Mouse (Mus musculus): ENCODE results near the gene Xpo6.

Xpo6 gene

DNA sequence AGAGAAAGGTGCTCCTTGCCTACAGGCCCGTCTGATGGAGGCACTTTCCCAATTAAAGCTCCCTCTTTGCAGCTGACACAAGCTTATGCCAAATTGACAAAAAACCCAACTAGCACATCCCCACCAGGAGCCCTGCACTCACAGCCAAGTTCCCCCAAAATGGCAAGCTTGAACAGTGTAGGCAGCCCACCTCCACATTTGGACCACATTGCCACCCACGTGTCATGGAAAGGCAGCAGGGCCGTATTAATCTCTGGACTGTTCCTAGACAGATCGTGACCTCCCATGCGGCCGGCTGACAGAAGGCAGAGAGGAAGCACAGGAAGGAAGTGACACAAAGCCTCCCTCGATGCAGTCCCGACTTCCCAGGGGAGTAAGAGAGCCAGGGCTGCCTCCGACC, 125.2 kb downstream of the Xpo6 start:
- no peak for DNase-seq

GRCm38 (mm10) chr7:126070321-126070720, 130.0 kb downstream of the Xpo6 start:
- DNase-seq, result no peak

GRCm38 (mm10) chr7:126066777-126067176, 133.5 kb downstream of the Xpo6 start:
- peak; percentile 44 for DNase-seq

DNA sequence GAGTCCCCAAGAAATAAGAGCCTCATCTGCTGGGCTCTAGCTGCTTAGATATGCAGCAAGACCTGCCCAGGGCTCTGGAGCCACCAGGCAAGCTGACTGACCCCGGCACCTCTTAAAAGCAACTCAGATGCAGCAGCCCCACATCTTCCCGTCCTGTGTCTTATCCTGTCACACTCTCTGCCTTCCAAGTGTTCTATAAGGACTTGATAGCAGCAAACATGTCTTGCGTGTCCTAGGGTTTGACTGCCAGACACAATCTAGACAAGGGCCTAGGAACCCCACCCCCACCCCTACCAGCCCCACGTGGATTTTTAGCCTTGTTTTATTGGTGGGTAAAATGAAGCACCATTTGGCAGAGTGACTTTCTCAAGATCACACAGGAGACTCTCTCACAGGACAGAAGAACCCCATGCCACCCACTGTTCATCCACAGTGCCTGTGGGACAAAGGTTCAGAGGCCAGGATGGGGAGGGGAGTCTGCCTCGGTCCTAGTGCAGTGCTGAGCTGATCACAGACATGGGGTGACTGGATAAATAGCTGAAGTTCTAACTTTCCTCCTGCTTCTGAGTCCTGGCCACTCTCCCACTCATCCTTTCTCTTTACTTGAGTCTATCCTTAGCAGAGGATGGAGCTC, 134.9 kb downstream of the Xpo6 start:
- no peak for DNase-seq

- DNase-seq, result no peak
Measured at GRCm38 (mm10) chr7:126062228-126062627, 138.1 kb downstream of the Xpo6 start.

DNA sequence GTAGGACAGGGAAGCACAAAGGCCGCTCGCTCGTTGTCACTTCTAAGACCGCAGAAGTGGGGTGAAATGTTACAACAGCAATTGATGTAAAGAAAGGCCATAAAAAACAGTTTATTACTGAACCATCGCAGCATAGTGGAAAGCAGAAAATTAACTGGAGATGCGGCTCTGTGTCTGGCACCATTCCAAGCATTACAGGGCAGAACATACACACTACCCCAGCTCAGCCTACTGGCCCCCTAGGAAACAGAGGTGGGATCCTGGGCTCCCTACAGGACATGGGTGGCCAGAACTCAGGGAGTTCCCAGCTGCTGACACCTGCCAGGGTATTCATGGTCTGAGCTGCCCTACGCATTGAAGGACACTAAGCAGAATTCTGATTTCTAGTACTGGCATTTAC, 141.4 kb downstream of the Xpo6 start:
- no peak for DNase-seq

GRCm38 (mm10) chr7:126057332-126057914, 142.9 kb downstream of the Xpo6 start:
- no peak for DNase-seq

DNA sequence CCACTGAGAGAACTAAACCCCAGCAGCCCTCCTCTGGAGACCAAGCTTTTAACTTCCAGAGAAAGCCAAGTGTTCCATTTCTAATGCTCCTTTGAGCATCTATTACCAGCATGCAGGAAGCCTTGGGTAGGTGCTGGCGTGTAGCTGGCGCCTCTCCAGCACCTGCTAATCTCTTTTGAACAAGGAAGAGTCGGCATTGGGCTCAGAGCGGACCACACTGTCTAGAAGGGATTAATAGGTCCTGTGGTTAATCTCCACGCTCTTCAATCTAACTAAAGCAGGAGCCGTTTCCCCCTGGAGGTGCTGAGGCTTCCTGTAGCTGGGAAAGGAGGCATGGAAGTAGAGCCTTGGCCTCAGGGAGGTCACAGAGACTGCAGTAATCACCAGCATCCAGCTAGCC, 145.7 kb downstream of the Xpo6 start:
- DNase-seq, result no peak

GRCm38 (mm10) chr7:126053618-126054017, 146.7 kb downstream of the Xpo6 start:
- DNase-seq, result no peak

- DNase-seq, result no peak
Measured at GRCm38 (mm10) chr7:126051910-126052309, 148.4 kb downstream of the Xpo6 start.

All from cerebellum, adult 11 months (tissue).